Mouse (Mus musculus): ENCODE measurements around the gene Plpp6. TPM values are rescaled to one million over a fixed set of nuclear protein-coding genes. Genes with fewer than 3 reads are reported as not detected.

The Plpp6 gene
- polyA plus RNA-seq, 1 experiment from 2014 or later, result 2.6 TPM

- H3K4me3 ChIP-seq (ENCODE audit: low read depth, low read length), result no peak overlapping the region
- H3K27me3 ChIP-seq (ENCODE audit: control insufficient read depth, insufficient read depth, low read depth, low read length), result peaks cover 8% of the 10 kb centered on the region; the same call in 1 of the 2 replicates
- H3K36me3 ChIP-seq (ENCODE audit: control insufficient read depth, insufficient read depth), result no peaks in the 10 kb centered on the region
- no peak overlapping the region for H3K27ac ChIP-seq (ENCODE audit: low read length)
- H3K9ac ChIP-seq (ENCODE audit: low read depth, low read length), result no peak overlapping the region
- no peaks in the 10 kb centered on the region for H3K9me3 ChIP-seq (replicated peaks; ENCODE audit: control insufficient read depth, low read length)
- WGBS (ENCODE audit: insufficient replicate concordance), result 53% methylated on average over 4 of the region's 4 CpGs
- no peak overlapping the region for H3K4me2 ChIP-seq (ENCODE audit: low read depth, low read length)
- H3K4me1 ChIP-seq (ENCODE audit: control insufficient read depth, low read depth, low read length), result peaks cover 8% of the 10 kb centered on the region
- ATAC-seq (ENCODE audit: low read depth), result no peak
These were observed 4.4 kb downstream of the Plpp6 start for GRCm38 (mm10) chr19:28968178-28968577.

- Histone ChIP-seq H3K27ac (ENCODE audit: low read length) (no peak overlapping the region), H3K4me1 (ENCODE audit: control insufficient read depth, low read depth, low read length) (peaks cover 7% of the 10 kb centered on the region), H3K9ac (ENCODE audit: low read depth, low read length) (no peak overlapping the region), H3K9me3 (replicated peaks; ENCODE audit: control insufficient read depth, low read length) (no peaks in the 10 kb centered on the region), H3K4me3 (ENCODE audit: low read depth, low read length) (no peak overlapping the region), H3K27me3 (ENCODE audit: control insufficient read depth, insufficient read depth, low read depth, low read length) (peaks cover 3% of the 10 kb centered on the region; the same call in 1 of the 2 replicates), H3K4me2 (ENCODE audit: low read depth, low read length) (no peak overlapping the region), H3K36me3 (ENCODE audit: control insufficient read depth, insufficient read depth) (no peaks in the 10 kb centered on the region)
- no peak for ATAC-seq (ENCODE audit: low read depth)
- 63% methylated on average over 5 of the region's 5 CpGs for WGBS (ENCODE audit: insufficient replicate concordance)
These were observed 5.5 kb downstream of the Plpp6 start for GRCm38 (mm10) chr19:28969231-28969630.

GRCm38 (mm10) chr19:28970251-28970650, 6.5 kb downstream of the Plpp6 start:
- ATAC-seq (ENCODE audit: low read depth), result no peak
- H3K4me2 ChIP-seq (ENCODE audit: low read depth, low read length), result no peak overlapping the region
- 57% methylated on average over 11 of the region's 11 CpGs for WGBS (ENCODE audit: insufficient replicate concordance)
- peaks cover 9% of the 10 kb centered on the region for H3K27me3 ChIP-seq (ENCODE audit: control insufficient read depth, insufficient read depth, low read depth, low read length)
- H3K4me1 ChIP-seq (ENCODE audit: control insufficient read depth, low read depth, low read length), result no peaks in the 10 kb centered on the region; the same call in 1 of the 2 replicates
- H3K27ac ChIP-seq (ENCODE audit: low read length), result no peak overlapping the region
- no peak overlapping the region for H3K4me3 ChIP-seq (ENCODE audit: low read depth, low read length)
- no peak overlapping the region for H3K9ac ChIP-seq (ENCODE audit: low read depth, low read length)
- no peaks in the 10 kb centered on the region for H3K36me3 ChIP-seq (ENCODE audit: control insufficient read depth, insufficient read depth)
- H3K9me3 ChIP-seq (replicated peaks; ENCODE audit: control insufficient read depth, low read length), result no peaks in the 10 kb centered on the region

- ATAC-seq (ENCODE audit: low read depth), result peak; percentile 54; the same call in 1 of the 2 replicates
These were observed 11.3 kb downstream of the Plpp6 start for GRCm38 (mm10) chr19:28974862-28975611.

GRCm38 (mm10) chr19:28982617-28983016, 18.9 kb downstream of the Plpp6 start:
- H3K4me2 ChIP-seq (ENCODE audit: low read depth, low read length), result no peak overlapping the region
- no peak overlapping the region for H3K27ac ChIP-seq (ENCODE audit: low read length)
- no peak overlapping the region for H3K4me3 ChIP-seq (ENCODE audit: low read depth, low read length)
- H3K9me3 ChIP-seq (replicated peaks; ENCODE audit: control insufficient read depth, low read length), result no peaks in the 10 kb centered on the region
- no peaks in the 10 kb centered on the region for H3K27me3 ChIP-seq (ENCODE audit: control insufficient read depth, insufficient read depth, low read depth, low read length)
- H3K9ac ChIP-seq (ENCODE audit: low read depth, low read length), result no peak overlapping the region
- WGBS (ENCODE audit: insufficient replicate concordance), result 41% methylated on average over 7 of the region's 7 CpGs
- no peaks in the 10 kb centered on the region for H3K4me1 ChIP-seq (ENCODE audit: control insufficient read depth, low read depth, low read length)
- no peaks in the 10 kb centered on the region for H3K36me3 ChIP-seq (ENCODE audit: control insufficient read depth, insufficient read depth)
- ATAC-seq (ENCODE audit: low read depth), result no peak

More at GRCm38 (mm10) chr19:28974862-28975611, 11.3 kb downstream of the Plpp6 start:
- H3K36me3 ChIP-seq (ENCODE audit: control insufficient read depth, insufficient read depth), result no peaks in the 10 kb centered on the region
- H3K27me3 ChIP-seq (ENCODE audit: control insufficient read depth, insufficient read depth, low read depth, low read length), result peaks cover 9% of the 10 kb centered on the region
- H3K9ac ChIP-seq (ENCODE audit: low read depth, low read length), result no peak overlapping the region
- H3K4me1 ChIP-seq (ENCODE audit: control insufficient read depth, low read depth, low read length), result no peaks in the 10 kb centered on the region; the same call in 1 of the 2 replicates
- peak overlapping the region; percentile 61 for H3K4me2 ChIP-seq (ENCODE audit: low read depth, low read length)
- H3K27ac ChIP-seq (ENCODE audit: low read length), result no peak overlapping the region
- no peaks in the 10 kb centered on the region for H3K9me3 ChIP-seq (replicated peaks; ENCODE audit: control insufficient read depth, low read length)
- WGBS (ENCODE audit: insufficient replicate concordance), result 20% methylated on average over 35 of the region's 35 CpGs
- H3K4me3 ChIP-seq (ENCODE audit: low read depth, low read length), result peak overlapping the region; percentile 42

GRCm38 (mm10) chr19:28989515-28989914, 25.8 kb downstream of the Plpp6 start:
- Histone ChIP-seq H3K4me3 (ENCODE audit: low read depth, low read length) (peak overlapping the region; percentile 94), H3K27ac (ENCODE audit: low read length) (peak overlapping the region; percentile 83; the same call in 1 of the 2 replicates), H3K36me3 (ENCODE audit: control insufficient read depth, insufficient read depth) (0 out of 2 replicates have a peak, but pooled peaks cover under 1% of the 10 kb centered on the region), H3K9ac (ENCODE audit: low read depth, low read length) (peak overlapping the region; percentile 95), H3K4me2 (ENCODE audit: low read depth, low read length) (peak overlapping the region; percentile 88), H3K4me1 (ENCODE audit: control insufficient read depth, low read depth, low read length) (peaks cover 17% of the 10 kb centered on the region), H3K9me3 (replicated peaks; ENCODE audit: control insufficient read depth, low read length) (no peaks in the 10 kb centered on the region), H3K27me3 (ENCODE audit: control insufficient read depth, insufficient read depth, low read depth, low read length) (no peaks in the 10 kb centered on the region)
- 41% methylated on average over 8 of the region's 8 CpGs for WGBS (ENCODE audit: insufficient replicate concordance)
- no peak for ATAC-seq (ENCODE audit: low read depth)

GRCm38 (mm10) chr19:28990194-28990589, 26.4 kb downstream of the Plpp6 start, which contains the start of gene Cdc37l1:
Gene Cdc37l1, plus strand, starts transcription at chr19:28990352.
- H3K9ac ChIP-seq (ENCODE audit: low read depth, low read length), result peak within 1 kb of the TSS; percentile 95
- peak within 1 kb of the TSS; percentile 83 for H3K27ac ChIP-seq (ENCODE audit: low read length)
- ATAC-seq (ENCODE audit: low read depth), result peak; percentile 99
- H3K4me2 ChIP-seq (ENCODE audit: low read depth, low read length), result peak within 1 kb of the TSS; percentile 88
- H3K9me3 ChIP-seq (replicated peaks; ENCODE audit: control insufficient read depth, low read length), result no peaks in the 10 kb centered on the region
- H3K36me3 ChIP-seq (ENCODE audit: control insufficient read depth, insufficient read depth), result peaks cover 7% of the 10 kb centered on the region
- WGBS (ENCODE audit: insufficient replicate concordance), result 0% methylated on average over 37 of the region's 37 CpGs
- H3K27me3 ChIP-seq (ENCODE audit: control insufficient read depth, insufficient read depth, low read depth, low read length), result no peaks in the 10 kb centered on the region
- H3K4me3 ChIP-seq (ENCODE audit: low read depth, low read length), result peak within 1 kb of the TSS; percentile 94
- H3K4me1 ChIP-seq (ENCODE audit: control insufficient read depth, low read depth, low read length), result peaks cover 17% of the 10 kb centered on the region

GRCm38 (mm10) chr19:28990590-28991221, 27.0 kb downstream of the Plpp6 start:
- peak overlapping the region; percentile 94 for H3K4me3 ChIP-seq (ENCODE audit: low read depth, low read length)
- peak overlapping the region; percentile 83 for H3K27ac ChIP-seq (ENCODE audit: low read length)
- peak overlapping the region; percentile 95 for H3K9ac ChIP-seq (ENCODE audit: low read depth, low read length)
- no peaks in the 10 kb centered on the region for H3K9me3 ChIP-seq (replicated peaks; ENCODE audit: control insufficient read depth, low read length)
- H3K4me1 ChIP-seq (ENCODE audit: control insufficient read depth, low read depth, low read length), result peaks cover 17% of the 10 kb centered on the region
- H3K36me3 ChIP-seq (ENCODE audit: control insufficient read depth, insufficient read depth), result peaks cover 10% of the 10 kb centered on the region
- peak; percentile 22 for ATAC-seq (ENCODE audit: low read depth)
- under 1% methylated on average over 41 of the region's 41 CpGs for WGBS (ENCODE audit: insufficient replicate concordance)
- H3K4me2 ChIP-seq (ENCODE audit: low read depth, low read length), result peak overlapping the region; percentile 88
- no peaks in the 10 kb centered on the region for H3K27me3 ChIP-seq (ENCODE audit: control insufficient read depth, insufficient read depth, low read depth, low read length)

- Histone ChIP-seq H3K4me3 (ENCODE audit: low read depth, low read length) (peak overlapping the region; percentile 94), H3K27me3 (ENCODE audit: control insufficient read depth, insufficient read depth, low read depth, low read length) (no peaks in the 10 kb centered on the region), H3K27ac (ENCODE audit: low read length) (no peak overlapping the region), H3K4me2 (ENCODE audit: low read depth, low read length) (peak overlapping the region; percentile 88), H3K36me3 (ENCODE audit: control insufficient read depth, insufficient read depth) (peaks cover 10% of the 10 kb centered on the region), H3K4me1 (ENCODE audit: control insufficient read depth, low read depth, low read length) (peaks cover 17% of the 10 kb centered on the region), H3K9me3 (replicated peaks; ENCODE audit: control insufficient read depth, low read length) (no peaks in the 10 kb centered on the region), H3K9ac (ENCODE audit: low read depth, low read length) (peak overlapping the region; percentile 95)
- ATAC-seq (ENCODE audit: low read depth), result no peak
- 54% methylated on average over 5 of the region's 5 CpGs for WGBS (ENCODE audit: insufficient replicate concordance)
These were observed 27.6 kb downstream of the Plpp6 start for GRCm38 (mm10) chr19:28991391-28991790.
